Mouse (Mus musculus) kidney, embryonic 15.5 days (tissue): ENCODE measurements around the gene Gm4214. TPM values are rescaled to one million over a fixed set of nuclear protein-coding genes. Genes with fewer than 3 reads are reported as not detected.
"Not testable (repeated sequence)": the region's sequence is repeated elsewhere in the genome, so short reads cannot be mapped to it uniquely, and the experiment has no call there.

ENCODE experiments used
- ATAC-seq: fragments of 200-750 bp; cut with Nextera tagmentation; replicated peaks from 2 replicates; pipeline ENCODE4 v1.8.0; 2017; ENCODE audit warnings: moderate TSS enrichment; ENCODE audit not compliant: low FRiP score
- H3K27ac ChIP-seq: fragments of 300-500 bp; sonication (generic); 2 replicates; pipeline ENCODE4 v1.5.1; 2015; ENCODE audit warnings: mild to moderate bottlenecking, inconsistent platforms
- H3K27me3 ChIP-seq: fragments of 300-500 bp; sonication (generic); 2 replicates; pipeline ENCODE4 v1.6.1; 2015; ENCODE audit warnings: inconsistent platforms
- H3K36me3 ChIP-seq: fragments of 300-500 bp; sonication (generic); 2 replicates; pipeline ENCODE4 v1.6.1; 2015; ENCODE audit warnings: inconsistent platforms
- H3K4me1 ChIP-seq: fragments of 300-500 bp; sonication (generic); 2 replicates; pipeline ENCODE4 v1.6.1; 2015; ENCODE audit warnings: inconsistent platforms
- H3K4me2 ChIP-seq: fragments of 300-500 bp; sonication (generic); 2 replicates; pipeline ENCODE4 v1.6.1; 2015; ENCODE audit warnings: moderate library complexity, mild to moderate bottlenecking, inconsistent platforms
- H3K4me3 ChIP-seq: fragments of 300-500 bp; sonication (generic); replicated peaks from 2 replicates; pipeline ENCODE4 v1.5.1; 2015; ENCODE audit warnings: mild to moderate bottlenecking, inconsistent platforms
- H3K9ac ChIP-seq: fragments of 300-500 bp; sonication (generic); 2 replicates; pipeline ENCODE4 v1.6.1; 2015; ENCODE audit warnings: mild to moderate bottlenecking, inconsistent platforms
- H3K9me3 ChIP-seq: fragments of 300-500 bp; sonication (generic); replicated peaks from 2 replicates; pipeline ENCODE4 v1.6.1; 2016; ENCODE audit warnings: inconsistent platforms
- WGBS: fragments of 180-500 bp; shearing (Covaris S2); methylation state at CpG from one replicate; pipeline ENCODE4 v1.1.7; 2015; ENCODE audit warnings: mixed read lengths; 5-methylcytosine and 5-hydroxymethylcytosine counted together
- polyA plus RNA-seq: library from polyadenylated mRNA; unstranded; fragments of >200 nt; fragmentation: Nextera tagmentation; extraction: Ambion mirVana; gene quantifications from 2 replicates; pipeline ENCODE4 v1.2.1, GENCODE M21; 2015

Gene Gm4214
- not detected in 2 replicates for polyA plus RNA-seq

- not testable (repeated sequence) for H3K4me1 ChIP-seq, H3K9ac ChIP-seq, H3K9me3 ChIP-seq, H3K4me2 ChIP-seq, H3K27me3 ChIP-seq, H3K36me3 ChIP-seq, ATAC-seq, H3K4me3 ChIP-seq, H3K27ac ChIP-seq
- no CpG with 5 or more reads among the region's 5 CpGs for WGBS
Observed at GRCm38 (mm10) chr7:22984573-22984972, at the start of gene Gm4214. TSS of gene Gm4214 (minus strand) at chr7:22984673.

- not testable (repeated sequence) for H3K9me3 ChIP-seq, H3K9ac ChIP-seq, ATAC-seq, H3K4me3 ChIP-seq, H3K36me3 ChIP-seq, H3K27ac ChIP-seq, H3K27me3 ChIP-seq, H3K4me1 ChIP-seq, H3K4me2 ChIP-seq
- WGBS = no CpG with 5 or more reads among the region's 3 CpGs
Observed at GRCm38 (mm10) chr7:23019823-23020222, 35.4 kb upstream of the Gm4214 start, which contains the start of gene Gm4216. TSS of gene Gm4216 (minus strand) at chr7:23019923.

Other genes with a start within 250 kb of the Gm4214 start
- not detected in 2 replicates for gene Vmn1r157, start 223.0 kb downstream of the Gm4214 start, polyA plus RNA-seq
- not detected in 2 replicates for gene Vmn1r158, start 193.9 kb downstream of the Gm4214 start, polyA plus RNA-seq
- not detected in 2 replicates for gene Vmn1r159, start 141.1 kb downstream of the Gm4214 start, polyA plus RNA-seq
- gene Vmn1r160, start 113.4 kb downstream of the Gm4214 start, polyA plus RNA-seq = not detected in 2 replicates
- gene Gm4216, start 35.2 kb upstream of the Gm4214 start, polyA plus RNA-seq = not detected in 2 replicates
- gene Vmn1r163, start 70.9 kb upstream of the Gm4214 start, polyA plus RNA-seq = not detected in 2 replicates
- gene Gm8720, start 82.8 kb upstream of the Gm4214 start, polyA plus RNA-seq = not detected in 2 replicates
- gene Gm10662, start 159.8 kb upstream of the Gm4214 start, polyA plus RNA-seq = not detected in 2 replicates
- not detected in 2 replicates for gene Vmn1r165, start 232.7 kb upstream of the Gm4214 start, polyA plus RNA-seq